Mouse (Mus musculus) intestine, embryonic 16.5 days (tissue): ENCODE results near the gene Psme2b. TPM values are rescaled to one million over a fixed set of nuclear protein-coding genes. Genes with fewer than 3 reads are reported as not detected.
"Not testable (repeated sequence)": the region's sequence is repeated elsewhere in the genome, so short reads cannot be mapped to it uniquely, and the experiment has no call there.

Experiments used
- ATAC-seq: fragments of 200-750 bp; cut with Nextera tagmentation; 2 replicates; pipeline ENCODE4 v1.8.0; 2017; ENCODE audit warnings: moderate TSS enrichment, moderate library complexity
- H3K27ac ChIP-seq: fragments of 300-500 bp; sonication (generic); 2 replicates; pipeline ENCODE4 v1.5.1; 2014; ENCODE audit warnings: mild to moderate bottlenecking, low read length
- H3K27me3 ChIP-seq: fragments of 300-500 bp; sonication (generic); replicated peaks from 2 replicates; pipeline ENCODE4 v1.6.1; 2014; ENCODE audit warnings: low read length, control low read depth, mixed read lengths; ENCODE audit not compliant: control insufficient read depth, insufficient read depth
- H3K36me3 ChIP-seq: fragments of 300-500 bp; sonication (generic); 2 replicates; pipeline ENCODE4 v1.6.1; 2014; ENCODE audit warnings: low read length, control low read depth; ENCODE audit not compliant: control insufficient read depth, insufficient read depth
- H3K4me1 ChIP-seq: fragments of 300-500 bp; sonication (generic); 2 replicates; pipeline ENCODE4 v1.6.1; 2014; ENCODE audit warnings: low read length, control low read depth, mixed read lengths; ENCODE audit not compliant: control insufficient read depth, insufficient read depth
- H3K4me2 ChIP-seq: fragments of 300-500 bp; sonication (generic); 2 replicates; pipeline ENCODE4 v1.6.1; 2014; ENCODE audit warnings: low read depth, low read length, control low read depth
- H3K4me3 ChIP-seq: fragments of 300-500 bp; sonication (generic); 2 replicates; pipeline ENCODE4 v1.5.1; 2014; ENCODE audit warnings: mild to moderate bottlenecking, low read length
- H3K9ac ChIP-seq: fragments of 300-500 bp; sonication (generic); 2 replicates; pipeline ENCODE4 v1.6.1; 2014; ENCODE audit warnings: low read depth, low read length
- H3K9me3 ChIP-seq: fragments of 300-500 bp; sonication (generic); 2 replicates; pipeline ENCODE4 v1.6.1; 2016; ENCODE audit warnings: low read length, control low read depth; ENCODE audit not compliant: control insufficient read depth
- WGBS: fragments of 180-500 bp; shearing (Covaris S2); extraction: QIAGEN DNeasy Blood & Tissue Kit; methylation state at CpG from one replicate; pipeline ENCODE4 v1.1.7; 2014; 5-methylcytosine and 5-hydroxymethylcytosine counted together
- polyA plus RNA-seq: library from polyadenylated mRNA; unstranded; fragments of >200 nt; fragmentation: Nextera tagmentation; extraction: Ambion mirVana; gene quantifications from 2 replicates; pipeline ENCODE4 v1.2.1, GENCODE M21; 2015

The Psme2b gene
- polyA plus RNA-seq: 3.5 and 4.6 TPM in 2 replicates

- not testable (repeated sequence) for ATAC-seq, H3K9ac ChIP-seq, H3K27me3 ChIP-seq, H3K27ac ChIP-seq, H3K9me3 ChIP-seq, H3K4me2 ChIP-seq, H3K4me1 ChIP-seq, H3K4me3 ChIP-seq, H3K36me3 ChIP-seq
- 92% methylated on average over 6 of the region's 6 CpGs for WGBS
Observed at GRCm38 (mm10) chr11:48946090-48946489, at the start of gene Psme2b. Gene Psme2b (minus strand): TSS chr11:48946190.

GRCm38 (mm10) chr11:48994018-48994417 is 48.0 kb upstream of the Psme2b start, which contains the start of gene Tgtp1:
Gene Tgtp1 (minus strand): TSS chr11:48994172.
- not testable (repeated sequence) for H3K4me1 ChIP-seq, H3K27me3 ChIP-seq, H3K9ac ChIP-seq, H3K36me3 ChIP-seq, H3K9me3 ChIP-seq, H3K27ac ChIP-seq, H3K4me3 ChIP-seq, H3K4me2 ChIP-seq, ATAC-seq
- WGBS: 37% methylated on average over 2 of the region's 2 CpGs

GRCm38 (mm10) chr11:48993296-48993695 is 47.3 kb upstream of the Psme2b start:
- not testable (repeated sequence) for H3K4me2 ChIP-seq, H3K27me3 ChIP-seq, H3K27ac ChIP-seq, H3K9ac ChIP-seq, ATAC-seq, H3K4me3 ChIP-seq, H3K4me1 ChIP-seq, H3K36me3 ChIP-seq, H3K9me3 ChIP-seq
- WGBS: 43% methylated on average over 10 of the region's 10 CpGs

GRCm38 (mm10) chr11:48991740-48992520 is 45.9 kb upstream of the Psme2b start, which contains the start of gene Gm12185:
Gene Gm12185 (minus strand): TSS chr11:48992226.
- not testable (repeated sequence) for ATAC-seq, H3K4me1 ChIP-seq, H3K4me2 ChIP-seq, H3K9ac ChIP-seq, H3K36me3 ChIP-seq, H3K27ac ChIP-seq, H3K9me3 ChIP-seq, H3K27me3 ChIP-seq, H3K4me3 ChIP-seq
- 46% methylated on average over 4 of the region's 4 CpGs for WGBS

GRCm38 (mm10) chr11:48989981-48990380 is 44.0 kb upstream of the Psme2b start:
- H3K4me1 ChIP-seq, H3K4me3 ChIP-seq, H3K9me3 ChIP-seq, ATAC-seq, H3K27ac ChIP-seq, H3K9ac ChIP-seq, H3K4me2 ChIP-seq, H3K36me3 ChIP-seq, H3K27me3 ChIP-seq: not testable (repeated sequence)
- WGBS: 74% methylated on average over 1 of the region's 2 CpGs

GRCm38 (mm10) chr11:48988219-48988618 is 42.2 kb upstream of the Psme2b start:
- H3K9ac ChIP-seq, H3K4me2 ChIP-seq, H3K36me3 ChIP-seq, H3K9me3 ChIP-seq, H3K27me3 ChIP-seq, ATAC-seq, H3K27ac ChIP-seq, H3K4me1 ChIP-seq, H3K4me3 ChIP-seq: not testable (repeated sequence)
- 69% methylated on average over 2 of the region's 3 CpGs for WGBS

- not testable (repeated sequence) for H3K27me3 ChIP-seq, H3K4me3 ChIP-seq, H3K9ac ChIP-seq, H3K27ac ChIP-seq, ATAC-seq, H3K4me1 ChIP-seq, H3K4me2 ChIP-seq, H3K9me3 ChIP-seq, H3K36me3 ChIP-seq
- WGBS: no CpG with 5 or more reads among the region's 3 CpGs
Observed at GRCm38 (mm10) chr11:48982848-48983247, 36.9 kb upstream of the Psme2b start.

GRCm38 (mm10) chr11:48980052-48980451 is 34.1 kb upstream of the Psme2b start:
- H3K4me1 ChIP-seq, H3K9me3 ChIP-seq, H3K9ac ChIP-seq, ATAC-seq, H3K27me3 ChIP-seq, H3K4me2 ChIP-seq, H3K36me3 ChIP-seq, H3K27ac ChIP-seq, H3K4me3 ChIP-seq: not testable (repeated sequence)
- WGBS: no CpG with 5 or more reads among the region's 5 CpGs

- not testable (repeated sequence) for H3K9me3 ChIP-seq, H3K27me3 ChIP-seq, H3K36me3 ChIP-seq, H3K4me2 ChIP-seq, H3K4me3 ChIP-seq, ATAC-seq, H3K4me1 ChIP-seq, H3K9ac ChIP-seq, H3K27ac ChIP-seq
- no CpG with 5 or more reads among the region's 3 CpGs for WGBS
Observed at GRCm38 (mm10) chr11:48979251-48979650, 33.3 kb upstream of the Psme2b start, which contains the start of gene 9930111J21Rik1. Gene 9930111J21Rik1 (minus strand): TSS chr11:48979398.
